Mouse (Mus musculus) activated CD4-positive, CD25-positive, alpha-beta regulatory T cell, adult 4 months (primary cell): ENCODE data around the gene Tmprss7. TPM values are rescaled to one million over a fixed set of nuclear protein-coding genes. Genes with fewer than 3 reads are reported as not detected.
A peak's percentile ranks its signal among the peaks of the same experiment; 100 is the strongest.

ENCODE experiments used
- ATAC-seq: one replicate; pipeline ENCODE4 v1.8.0; 2017
- polyA plus RNA-seq, 2 experiments: library from polyadenylated mRNA; unstranded; fragments of 100-300 nt; shearing (Covaris generic); gene quantifications; one replicate each; pipeline ENCODE4 v1.2.1; 2017

Gene Tmprss7
- polyA plus RNA-seq, 2 experiments from 2014 or later, result not detected

- ATAC-seq, result peak; percentile 40
Observed at GRCm38 (mm10) chr16:45684815-45685214, 8.6 kb downstream of the Tmprss7 start.

DNA sequence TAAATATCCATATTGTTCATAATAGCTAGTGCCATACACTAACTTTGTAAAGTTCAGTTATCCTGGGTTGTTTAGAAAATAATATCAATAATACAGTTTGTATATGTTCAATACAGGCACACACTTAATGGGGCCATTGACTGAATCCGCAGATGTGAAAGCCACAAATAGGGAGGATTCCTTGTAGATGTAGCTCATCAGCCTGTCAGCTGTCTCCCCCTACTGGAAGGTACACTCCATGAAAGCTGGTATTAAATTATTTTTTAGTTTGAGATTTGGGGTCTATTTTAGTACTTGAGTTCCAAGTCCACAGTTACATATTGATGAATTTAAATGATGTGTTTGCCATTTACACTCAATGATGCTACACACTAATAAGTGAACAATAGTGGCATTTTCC lies 17.0 kb downstream of the Tmprss7 start:
- ATAC-seq, result no peak

DNA sequence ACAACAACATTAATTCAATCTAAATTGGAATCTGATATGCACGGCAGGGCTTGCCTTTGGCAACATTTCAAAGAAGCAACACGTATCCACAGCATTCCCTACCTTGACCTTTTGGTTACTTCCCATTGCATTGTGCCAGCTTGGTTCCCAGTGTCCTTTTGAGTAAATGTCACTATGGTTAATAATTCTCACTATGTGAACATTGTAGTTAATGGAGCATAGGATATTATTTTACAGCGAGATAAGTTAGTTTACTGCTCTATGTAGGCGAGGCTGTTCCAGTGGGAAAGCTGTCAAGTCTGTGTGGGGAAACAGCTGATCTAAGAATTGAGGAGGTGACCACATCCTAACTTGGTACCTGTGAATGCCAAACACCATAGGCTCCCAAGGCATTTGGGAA lies 23.5 kb downstream of the Tmprss7 start:
- no peak for ATAC-seq

DNA sequence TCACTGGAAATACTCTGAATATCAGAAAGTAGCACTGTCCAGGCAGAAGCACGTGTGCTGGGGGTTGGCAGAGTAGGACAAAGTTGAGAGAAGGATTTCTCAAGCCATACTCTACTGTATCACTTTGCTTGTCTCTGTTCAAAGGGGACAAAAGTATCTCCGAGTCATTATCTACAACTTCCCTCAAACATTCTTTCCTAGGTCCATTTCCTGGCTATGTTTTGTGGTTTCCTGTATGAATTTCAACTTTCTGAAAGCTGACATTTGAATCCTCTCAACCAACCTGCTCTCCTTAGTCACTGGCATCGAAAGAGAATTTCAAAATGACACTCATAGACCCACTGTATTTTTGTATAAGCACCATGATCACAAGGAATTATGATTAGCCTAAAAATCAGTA lies 25.3 kb downstream of the Tmprss7 start:
- ATAC-seq, result peak; percentile 28

DNA sequence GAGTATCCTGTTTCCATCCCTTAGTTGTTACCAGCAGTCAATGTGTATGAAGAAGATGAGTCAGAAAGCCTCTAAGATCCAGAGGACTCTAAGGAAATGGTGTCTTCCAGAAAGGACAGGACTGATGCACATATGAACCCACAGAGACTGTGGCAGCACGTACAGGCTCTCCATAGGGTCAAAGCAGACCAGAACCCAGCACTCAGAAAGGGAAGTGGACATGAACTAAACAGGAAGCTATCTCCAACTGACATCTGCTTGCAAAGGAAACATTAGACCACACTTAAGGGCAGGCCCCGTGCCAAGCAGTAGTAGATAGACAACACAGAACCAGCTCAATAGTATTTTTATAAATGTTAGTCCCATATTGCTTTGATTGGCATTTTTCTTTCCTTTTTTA lies 27.3 kb downstream of the Tmprss7 start:
- peak; percentile 36 for ATAC-seq

- ATAC-seq, result no peak
Observed at GRCm38 (mm10) chr16:45662381-45662780, 31.1 kb downstream of the Tmprss7 start.

DNA sequence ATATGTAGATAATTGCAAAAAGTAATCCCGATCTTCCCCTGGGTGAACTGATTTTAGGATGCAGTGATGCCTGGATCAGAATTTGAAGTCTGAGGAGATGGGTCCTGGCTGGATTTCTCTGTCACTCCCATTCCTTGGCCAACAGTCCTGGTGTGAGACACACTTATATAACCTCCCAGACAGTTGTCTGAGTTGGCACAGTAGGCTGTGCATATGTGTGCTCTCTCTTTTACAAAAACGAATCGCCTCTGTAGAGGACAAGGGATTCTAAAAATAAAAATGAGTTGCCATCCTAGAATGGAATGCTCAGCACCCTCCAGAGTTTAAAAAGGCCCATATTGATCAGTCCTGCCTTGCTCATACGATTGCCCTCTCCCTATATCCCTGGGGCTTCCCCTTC lies 33.9 kb downstream of the Tmprss7 start:
- no peak for ATAC-seq

DNA sequence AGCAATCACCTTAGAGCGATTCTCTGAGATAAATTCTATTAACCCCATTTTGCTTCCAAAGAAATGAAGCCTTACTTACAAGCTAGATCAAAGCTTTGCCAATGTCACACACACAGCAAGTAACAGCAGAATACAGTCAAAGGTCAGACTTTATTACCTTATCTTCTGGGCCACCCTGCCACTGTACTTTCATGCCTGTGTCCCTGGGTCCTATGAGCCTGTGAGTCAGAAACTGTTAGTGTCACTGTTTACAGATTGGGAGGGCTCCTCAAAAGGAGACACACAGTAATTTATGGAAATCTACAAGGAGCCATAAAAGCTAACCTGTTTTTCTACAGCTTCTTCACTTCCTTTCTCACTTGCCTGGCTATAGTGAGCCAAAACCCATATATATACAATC lies 35.2 kb downstream of the Tmprss7 start:
- ATAC-seq, result no peak

DNA sequence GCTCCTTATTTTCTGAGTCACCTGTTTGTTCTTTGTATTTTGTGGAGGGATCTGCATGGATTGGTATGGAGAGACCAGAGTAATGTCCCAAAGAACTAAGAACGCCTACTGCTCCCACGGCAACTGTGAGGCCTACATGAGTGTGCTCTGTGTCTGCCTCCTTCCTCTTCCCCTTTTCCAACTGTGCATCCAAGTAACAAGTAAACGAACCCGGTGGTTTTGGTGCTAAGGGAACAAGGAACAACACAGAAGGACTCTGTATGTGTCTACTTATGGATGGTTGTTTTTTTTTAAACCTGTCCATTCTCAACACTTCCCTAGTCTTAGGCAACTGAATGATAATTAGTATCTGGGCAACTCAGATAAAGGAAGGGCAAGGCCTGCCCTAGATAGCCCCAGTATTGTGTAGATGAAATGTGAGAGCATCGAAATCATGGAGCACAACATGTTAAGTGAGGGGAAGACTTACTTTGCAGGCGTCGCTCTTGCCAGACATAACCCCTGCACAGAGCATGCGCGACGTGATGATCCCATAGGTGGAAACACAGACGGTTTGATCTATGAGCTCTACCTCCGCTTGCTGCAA lies 35.8 kb downstream of the Tmprss7 start:
- no peak for ATAC-seq

- ATAC-seq, result no peak
Observed at GRCm38 (mm10) chr16:45654465-45654864, 39.0 kb downstream of the Tmprss7 start.

DNA sequence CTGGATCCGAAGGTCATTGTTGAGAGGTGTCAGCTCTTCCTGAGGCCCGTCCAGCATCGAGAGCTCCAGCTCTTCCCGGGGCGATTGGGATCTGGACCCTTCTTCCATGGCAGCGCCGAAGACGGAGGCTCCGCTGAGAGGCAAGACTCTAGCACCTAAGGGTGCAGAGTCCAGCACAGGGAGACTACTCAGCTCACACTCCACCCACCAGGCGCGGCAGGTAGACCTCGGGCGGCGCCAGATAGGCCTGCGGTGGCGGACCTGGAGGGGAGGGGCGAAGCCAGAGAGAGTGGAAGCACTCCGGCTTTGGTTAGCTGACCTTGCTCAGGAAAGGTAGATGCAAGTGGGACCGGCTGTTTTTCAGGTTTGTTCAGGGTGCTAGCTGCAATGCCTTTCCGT lies 39.5 kb downstream of the Tmprss7 start, which contains the start of gene BC016579:
TSS of gene BC016579 (minus strand) at position 135 of the 399 bp plus-strand sequence.
- ATAC-seq, result peak; percentile 28

DNA sequence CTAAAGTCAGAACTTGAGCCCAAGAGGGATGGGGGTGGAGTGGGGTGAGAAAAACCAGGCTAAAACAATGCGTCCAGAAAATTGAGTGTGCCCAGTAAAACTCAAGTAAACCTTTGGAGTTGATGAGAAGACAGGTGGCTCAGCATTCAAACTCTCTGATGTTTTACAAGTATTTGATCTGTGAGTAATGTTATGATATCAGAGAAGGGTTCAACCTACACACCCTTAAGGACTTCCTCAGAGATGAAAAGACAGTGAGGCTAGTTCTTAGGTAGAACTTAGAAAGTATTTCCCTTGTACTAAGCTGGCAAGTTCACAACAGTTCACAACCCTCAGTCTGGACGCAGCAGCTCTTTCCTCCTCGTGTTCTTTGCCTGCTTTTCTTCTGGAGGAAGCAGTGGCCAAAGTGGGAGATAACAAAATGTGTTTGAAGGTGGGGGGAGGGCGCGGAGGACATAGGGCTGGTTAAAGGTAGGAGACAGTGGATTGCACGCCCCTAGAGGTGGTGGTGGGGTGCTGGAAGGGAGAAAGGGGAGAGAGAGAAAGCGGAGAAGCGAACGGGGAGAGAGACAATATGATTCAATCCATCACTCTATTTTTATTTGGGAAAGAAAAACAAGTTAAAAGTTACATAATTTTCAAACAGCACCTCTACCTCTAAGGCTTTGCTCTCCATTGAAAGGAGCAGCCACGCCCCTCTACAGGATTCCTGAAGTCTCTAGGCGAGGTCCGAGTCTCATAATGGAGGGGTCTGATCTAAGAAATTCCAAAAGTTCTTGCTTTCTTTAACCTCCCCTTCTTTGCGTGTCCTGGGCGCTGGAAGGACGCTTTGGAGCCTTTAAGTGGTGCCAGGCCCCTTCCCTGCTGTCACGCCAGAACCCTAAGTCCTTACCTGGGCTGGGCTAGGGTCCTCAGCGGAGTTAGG lies 40.2 kb downstream of the Tmprss7 start:
- peak; percentile 28 for ATAC-seq

- no peak for ATAC-seq
Observed at GRCm38 (mm10) chr16:45651497-45651896, 42.0 kb downstream of the Tmprss7 start.

DNA sequence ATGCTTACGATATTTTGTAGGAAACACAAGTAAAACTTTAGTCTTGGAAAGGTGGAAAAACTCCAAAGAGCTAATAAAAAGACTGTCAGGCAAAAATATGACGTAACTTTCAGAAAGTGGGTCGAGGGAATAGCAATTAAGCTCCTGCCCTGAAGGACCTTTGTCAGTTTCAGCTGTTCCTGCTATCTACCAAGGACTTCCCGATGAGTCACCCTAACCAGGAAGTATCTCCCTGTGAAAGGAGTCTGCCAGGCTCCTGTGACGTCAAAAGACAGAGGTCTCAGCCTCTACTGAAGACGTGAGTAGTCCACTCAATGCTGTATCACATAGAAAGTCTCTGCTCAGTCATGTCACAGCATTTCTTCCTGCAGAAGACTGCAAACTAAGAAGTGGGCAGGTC lies 49.1 kb downstream of the Tmprss7 start:
- ATAC-seq, result no peak

- ATAC-seq, result no peak
Observed at GRCm38 (mm10) chr16:45643944-45644343, 49.5 kb downstream of the Tmprss7 start.

GRCm38 (mm10) chr16:45641301-45641700 lies 52.2 kb downstream of the Tmprss7 start:
- ATAC-seq, result no peak

DNA sequence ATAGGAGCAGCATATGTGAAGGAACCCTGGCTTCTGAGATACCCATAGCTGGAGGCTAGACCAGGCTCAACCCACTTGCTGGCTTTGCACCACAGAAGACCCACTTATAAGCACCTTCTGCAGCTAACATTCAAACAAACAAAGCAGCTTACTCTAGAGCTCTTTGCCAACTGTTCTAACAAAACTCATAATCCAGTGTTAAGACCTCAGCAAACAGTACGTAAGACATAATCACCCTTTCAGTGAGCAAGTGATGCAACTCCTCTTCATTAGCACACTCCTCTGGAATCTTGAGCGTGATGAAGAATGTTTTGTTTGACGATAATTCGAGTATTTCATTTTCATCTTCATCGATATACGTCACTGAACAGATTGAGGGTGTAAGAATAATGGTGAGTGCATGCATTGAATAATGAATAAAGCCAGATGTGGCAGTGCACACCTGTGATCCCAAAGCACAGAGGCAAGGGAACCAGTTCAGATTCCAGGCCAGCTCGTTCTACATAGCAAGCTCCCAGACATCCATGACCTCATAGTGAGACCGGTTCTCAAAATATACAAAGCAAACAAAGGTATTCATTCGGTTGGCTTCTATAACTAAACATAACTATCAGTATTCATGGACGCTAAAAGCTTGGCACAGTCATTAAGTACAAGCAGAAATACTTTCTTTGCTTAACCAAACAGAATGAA lies 53.2 kb downstream of the Tmprss7 start:
- ATAC-seq, result no peak

DNA sequence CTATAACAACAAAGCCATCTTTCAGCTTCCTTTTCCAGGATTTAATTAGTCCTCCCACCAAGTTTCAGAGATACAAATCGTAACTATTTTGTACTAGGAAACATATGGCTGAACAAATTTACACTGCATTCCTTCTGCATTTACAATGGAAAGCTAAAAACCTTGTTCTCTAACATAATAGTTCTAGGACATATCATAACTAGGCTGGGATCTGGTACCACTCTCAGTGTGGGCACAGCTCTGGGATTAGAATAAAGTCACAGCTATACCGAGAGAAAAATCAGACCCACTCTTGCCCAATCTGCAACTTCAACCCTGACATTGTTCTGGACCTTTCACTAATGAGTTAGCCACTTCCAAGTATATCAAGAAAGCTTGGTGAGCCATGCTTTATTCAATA lies 57.6 kb downstream of the Tmprss7 start:
- no peak for ATAC-seq

DNA sequence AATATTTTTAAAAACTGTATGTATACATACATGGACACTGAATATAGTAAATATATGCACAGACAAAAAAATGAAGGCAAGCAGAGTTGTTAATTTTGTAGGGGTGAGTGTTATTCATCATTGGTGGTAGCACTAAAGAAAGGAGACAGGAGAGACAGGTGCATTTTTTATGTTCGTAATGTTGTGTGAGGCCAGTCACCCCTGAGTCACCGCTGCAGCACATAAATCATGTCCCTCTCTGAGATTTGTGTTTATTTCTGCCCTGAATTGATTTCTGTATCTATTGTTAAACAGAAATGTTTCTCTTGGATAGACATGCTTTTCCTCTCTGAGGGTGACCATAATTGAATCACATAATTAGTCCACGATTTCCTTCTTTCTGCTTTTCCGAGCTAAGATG lies 61.0 kb downstream of the Tmprss7 start:
- ATAC-seq, result no peak

DNA sequence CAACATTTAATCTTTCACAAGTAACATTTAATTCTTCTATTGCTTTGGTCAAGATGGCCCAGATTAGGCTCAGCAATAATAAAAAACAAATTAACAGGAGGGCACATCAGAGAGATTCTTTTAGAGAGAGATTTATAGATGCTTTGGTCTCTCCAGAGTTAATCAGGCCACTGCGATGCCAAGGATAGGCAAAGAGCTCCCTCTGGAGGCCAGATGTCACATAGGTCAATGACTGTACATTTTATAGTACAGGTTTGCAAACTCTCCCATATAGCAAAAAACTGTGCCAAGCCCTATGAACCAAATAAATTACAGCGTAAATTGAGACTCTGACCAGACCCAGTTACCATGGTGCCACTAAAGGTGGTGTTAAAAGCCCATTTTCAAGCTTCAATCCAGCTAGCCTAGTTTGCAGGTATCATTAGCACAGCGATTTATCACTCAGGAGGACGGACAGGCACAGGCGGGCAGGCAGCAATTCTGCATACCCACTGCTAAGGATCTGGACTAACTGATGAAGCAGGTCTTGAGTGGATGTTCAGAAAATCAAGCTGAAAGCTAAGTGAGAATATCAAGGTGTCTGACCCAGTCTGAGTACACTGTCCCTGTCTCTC lies 63.0 kb downstream of the Tmprss7 start:
- peak; percentile 71 for ATAC-seq

GRCm38 (mm10) chr16:45629497-45630105 lies 63.9 kb downstream of the Tmprss7 start:
- no peak for ATAC-seq

DNA sequence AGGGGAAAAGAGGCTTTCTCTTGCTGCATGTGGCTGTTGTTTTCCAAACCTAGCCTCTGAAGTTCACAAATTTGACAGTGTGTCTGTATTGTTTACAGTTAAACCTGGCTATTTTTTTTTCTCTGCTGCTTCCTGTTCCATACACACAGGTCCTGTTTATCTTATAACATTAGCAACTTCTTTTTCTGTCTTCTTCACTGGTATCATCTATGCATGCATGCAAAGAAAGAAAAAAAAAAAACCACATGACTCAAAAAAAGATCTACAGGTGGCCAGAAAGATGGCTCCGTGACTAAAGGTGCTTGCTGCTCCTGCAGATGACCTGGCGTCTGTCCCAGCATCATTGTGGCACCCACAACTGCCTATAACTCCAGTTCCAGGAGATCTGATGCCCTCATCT lies 68.1 kb downstream of the Tmprss7 start:
- ATAC-seq, result peak; percentile 23

- peak; percentile 36 for ATAC-seq
Observed at GRCm38 (mm10) chr16:45624791-45625190, 68.7 kb downstream of the Tmprss7 start.
